Mouse (Mus musculus): ENCODE measurements around the gene Nceh1.
A peak's percentile ranks its signal among the peaks of the same experiment; 100 is the strongest.
"Not testable (repeated sequence)": the region's sequence is repeated elsewhere in the genome, so short reads cannot be mapped to it uniquely, and the experiment has no call there.

Nceh1 gene

DNA sequence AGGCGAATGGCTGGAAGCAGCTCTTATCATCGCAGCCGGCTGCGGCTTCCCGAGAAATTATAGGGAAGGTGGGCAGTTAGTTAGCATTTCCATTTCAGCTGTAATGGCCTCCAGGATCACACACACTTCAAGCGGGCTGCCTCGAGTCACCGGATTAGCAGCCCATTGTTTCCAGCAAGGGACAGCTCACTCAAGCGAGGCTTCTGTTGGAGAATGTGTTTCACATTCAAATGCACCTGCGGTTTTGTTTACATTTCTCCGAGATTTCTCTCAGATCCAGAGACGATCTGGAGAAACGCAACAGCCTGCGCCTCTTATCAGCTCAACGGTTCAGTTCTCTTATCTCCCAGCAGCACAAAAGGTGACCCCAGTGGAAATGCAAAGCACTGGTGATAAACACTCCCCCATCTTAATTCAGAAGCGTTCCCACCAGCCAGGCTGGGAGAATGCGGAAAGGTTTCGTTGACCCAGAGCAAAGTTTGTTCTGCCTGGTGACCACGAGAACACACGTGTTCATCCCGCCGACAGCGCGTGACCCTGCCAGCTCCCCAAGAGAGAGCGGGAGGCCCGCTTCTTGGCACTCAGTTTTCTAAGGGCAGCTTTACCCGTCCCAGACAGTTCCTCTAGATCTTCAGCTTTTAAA, 100.4 kb downstream of the Nceh1 start:
- DNase-seq (ENCODE audit: low spot score in 2 of 2), result no peak

DNA sequence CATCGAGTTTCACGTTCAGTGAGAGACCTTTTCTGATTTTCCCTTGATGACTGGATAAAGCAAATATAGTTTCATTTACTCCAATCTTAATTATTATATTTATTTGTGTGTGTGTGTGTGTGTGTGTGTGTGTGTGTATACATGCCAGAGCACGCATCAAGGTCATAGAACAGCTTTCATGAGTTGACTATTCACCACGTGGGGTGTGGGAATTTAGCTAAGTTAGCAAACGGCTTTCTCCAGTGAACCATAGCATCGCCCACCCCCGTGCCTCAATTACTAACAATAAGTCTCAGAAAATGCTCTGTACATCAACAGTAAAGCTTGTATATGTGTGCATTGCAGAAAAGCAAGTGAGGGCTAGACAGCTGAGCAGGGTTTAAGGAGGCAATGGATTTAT, 101.0 kb downstream of the Nceh1 start:
- DNase-seq (ENCODE audit: low spot score in 2 of 2), result no peak

GRCm38 (mm10) chr3:27284227-27284626, 101.5 kb downstream of the Nceh1 start:
- DNase-seq (ENCODE audit: low spot score in 2 of 2), result no peak

- no peak for DNase-seq (ENCODE audit: low spot score in 2 of 2)
These were observed 102.3 kb downstream of the Nceh1 start for GRCm38 (mm10) chr3:27285072-27285471.

DNA sequence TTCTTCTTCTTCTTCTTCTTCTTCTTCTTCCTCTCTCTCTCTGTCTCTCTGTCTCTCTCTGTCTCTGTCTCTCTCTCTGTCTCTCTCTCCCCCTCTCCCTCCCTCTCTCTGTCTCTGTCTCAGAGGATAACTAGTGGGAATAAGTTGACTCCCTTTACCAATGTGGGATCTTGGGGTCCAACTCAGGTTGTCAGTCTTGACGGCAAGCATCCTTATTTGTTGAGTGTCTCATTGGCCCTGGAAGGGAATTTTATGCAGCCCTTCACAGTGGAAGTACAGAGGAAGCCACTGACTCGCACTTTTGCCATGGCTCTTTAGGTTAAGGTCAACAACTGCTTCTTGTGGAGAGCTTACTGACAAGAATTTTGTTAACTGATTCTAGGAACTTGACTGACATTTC, 105.5 kb downstream of the Nceh1 start:
- DNase-seq (ENCODE audit: low spot score in 2 of 2), result no peak

DNA sequence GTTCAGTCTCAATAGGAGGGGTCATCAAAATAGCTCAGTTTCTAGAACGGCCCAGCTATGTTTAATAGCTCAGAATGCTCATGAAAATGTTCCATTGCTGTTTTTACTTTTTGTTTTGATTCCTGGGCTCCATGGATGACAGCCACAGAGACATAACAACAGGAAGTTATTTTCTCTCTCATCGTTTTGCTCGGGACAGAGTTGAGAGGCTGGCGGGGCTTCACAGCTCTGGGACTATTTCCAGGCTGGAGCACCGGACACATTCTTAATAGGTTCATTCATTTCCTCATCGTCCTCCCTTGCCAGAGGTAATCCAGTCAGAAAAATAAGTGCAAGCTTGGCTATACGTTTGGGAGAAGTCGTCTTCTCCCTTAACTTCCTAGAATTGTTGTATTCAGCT, 106.1 kb downstream of the Nceh1 start:
- DNase-seq (ENCODE audit: low spot score in 2 of 2), result no peak

GRCm38 (mm10) chr3:27290285-27290684, 107.5 kb downstream of the Nceh1 start:
- no peak for DNase-seq (ENCODE audit: low spot score in 2 of 2)

DNA sequence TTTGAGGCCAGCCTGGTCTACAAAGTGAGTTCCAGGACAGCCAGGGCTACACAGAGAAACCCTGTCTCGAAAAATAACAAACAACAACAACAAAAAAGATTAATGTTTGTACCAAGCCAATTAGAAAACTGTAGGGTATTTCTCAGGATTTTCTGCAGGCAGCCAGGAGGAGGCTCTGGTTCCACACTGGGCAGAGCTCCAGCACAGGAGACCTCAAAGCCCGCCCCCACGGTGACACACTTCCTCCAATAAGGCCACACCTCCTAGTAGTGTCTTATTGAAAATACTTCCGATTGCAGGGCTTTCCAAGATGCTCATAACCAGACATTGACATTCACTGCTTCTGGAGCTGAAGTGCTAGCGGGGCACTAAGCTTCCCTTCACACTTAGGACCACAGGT, 108.2 kb downstream of the Nceh1 start:
- DNase-seq (ENCODE audit: low spot score in 2 of 2), result not testable (repeated sequence)

GRCm38 (mm10) chr3:27291411-27291810, 108.6 kb downstream of the Nceh1 start:
- DNase-seq (ENCODE audit: low spot score in 2 of 2), result not testable (repeated sequence)

DNA sequence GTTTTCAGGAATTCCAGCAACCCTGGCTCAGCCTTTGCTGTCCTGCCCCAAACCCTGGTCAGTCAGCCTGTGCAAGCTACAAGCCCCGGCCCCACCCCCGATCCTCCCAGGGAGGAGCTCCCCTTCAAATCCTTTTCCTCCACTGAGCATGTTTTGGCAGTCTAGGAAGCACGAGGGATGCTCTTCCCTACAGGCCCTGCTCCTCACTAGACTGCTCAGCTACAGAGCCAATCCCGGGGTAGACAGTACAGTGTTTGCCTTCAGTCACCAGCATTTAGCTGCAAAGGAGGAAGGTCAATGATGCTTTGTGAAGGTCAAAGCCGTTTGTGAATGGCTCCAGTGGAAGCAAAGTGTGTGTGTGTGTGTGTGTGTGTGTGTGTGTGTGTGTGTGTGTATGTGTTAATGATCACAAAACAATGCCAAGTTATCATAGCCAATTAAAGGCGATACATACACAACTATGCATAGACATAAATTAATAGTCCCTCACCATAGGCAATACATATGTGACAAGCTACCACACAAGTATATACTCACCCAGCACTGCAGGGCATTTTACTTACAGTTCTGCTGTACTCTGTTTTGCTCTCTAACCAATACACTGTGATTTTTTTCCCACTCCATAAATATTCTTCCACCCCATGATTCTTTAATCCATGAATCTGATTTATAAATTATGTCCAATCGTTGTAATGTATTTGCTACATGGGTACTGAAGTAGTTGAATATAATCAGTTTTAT, 111.0 kb downstream of the Nceh1 start:
- DNase-seq (ENCODE audit: low spot score in 2 of 2), result no peak

DNA sequence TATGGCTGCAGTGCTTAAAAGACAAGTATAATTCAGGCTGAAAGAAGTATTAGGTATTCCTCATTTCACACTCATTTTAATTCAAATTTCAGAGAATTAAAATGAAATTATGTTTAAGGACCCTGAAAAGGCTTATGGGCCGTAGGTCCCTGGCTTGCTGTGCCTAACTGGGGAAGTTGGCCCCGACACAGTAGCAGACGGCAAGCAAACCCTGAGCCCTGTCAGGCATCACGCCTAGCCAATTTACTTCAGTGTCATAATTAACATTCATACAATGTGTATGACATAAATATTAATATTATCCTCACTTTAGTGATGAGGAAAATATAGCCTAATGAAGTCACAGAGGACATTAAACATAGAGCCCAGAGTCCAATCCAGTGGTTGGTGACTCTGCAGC, 117.7 kb downstream of the Nceh1 start:
- no peak for DNase-seq (ENCODE audit: low spot score in 2 of 2)

DNA sequence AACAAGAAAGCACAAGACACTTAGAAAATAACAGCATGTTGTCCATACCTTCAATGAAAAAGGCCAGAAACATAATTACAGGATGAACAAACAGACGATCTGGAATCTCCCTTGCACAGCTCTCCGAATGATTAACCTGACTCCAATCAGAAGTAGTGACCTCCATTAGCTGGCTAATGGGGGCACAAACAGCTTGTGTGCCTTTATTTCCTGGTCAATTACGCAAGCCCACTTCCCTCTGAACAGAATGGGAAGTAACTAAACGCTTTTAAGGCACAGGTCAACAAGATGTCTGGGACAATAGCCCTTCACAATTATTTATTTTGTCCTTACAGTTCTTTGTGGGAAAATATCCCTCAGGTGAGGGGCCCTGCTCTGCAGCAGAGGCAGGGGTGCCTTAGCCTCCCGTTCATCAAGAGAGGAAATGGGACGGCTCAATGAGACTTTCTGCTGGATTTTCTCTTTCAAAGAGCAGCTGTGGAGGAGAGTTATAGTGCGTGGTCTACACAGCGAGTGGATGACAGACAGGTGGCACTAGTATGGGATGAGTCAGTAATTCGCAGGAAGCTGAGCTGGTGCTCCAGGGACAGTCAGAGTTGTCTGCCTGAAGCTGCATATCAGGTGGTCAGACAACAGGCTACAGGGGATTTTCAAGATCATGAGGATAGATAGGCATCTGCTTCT, 119.7 kb downstream of the Nceh1 start:
- no peak for DNase-seq (ENCODE audit: low spot score in 2 of 2)

GRCm38 (mm10) chr3:27306815-27307214, 124.0 kb downstream of the Nceh1 start:
- DNase-seq (ENCODE audit: low spot score in 2 of 2), result no peak

DNA sequence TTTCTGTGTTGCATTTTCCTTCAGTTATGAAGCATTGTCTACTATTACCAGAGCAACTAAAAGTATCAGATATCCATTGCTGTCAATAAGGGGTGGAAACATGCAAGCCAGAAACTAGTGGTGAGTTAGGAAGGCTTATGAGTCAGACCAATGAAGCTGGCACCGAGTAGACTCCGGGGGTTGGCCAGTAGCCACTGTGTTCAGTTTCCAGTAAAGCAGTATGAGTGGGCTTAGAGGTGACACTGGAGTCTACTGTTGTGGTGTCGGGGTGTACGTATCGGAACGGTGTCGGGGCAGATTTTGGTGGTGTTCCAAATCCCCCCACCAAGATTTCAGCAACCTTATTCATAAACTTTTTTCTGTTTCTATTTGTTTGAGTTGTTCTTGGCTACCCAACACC, 128.2 kb downstream of the Nceh1 start:
- peak in 1 of 2 experiments; percentile 5 for DNase-seq (ENCODE audit: low spot score in 2 of 2)

DNA sequence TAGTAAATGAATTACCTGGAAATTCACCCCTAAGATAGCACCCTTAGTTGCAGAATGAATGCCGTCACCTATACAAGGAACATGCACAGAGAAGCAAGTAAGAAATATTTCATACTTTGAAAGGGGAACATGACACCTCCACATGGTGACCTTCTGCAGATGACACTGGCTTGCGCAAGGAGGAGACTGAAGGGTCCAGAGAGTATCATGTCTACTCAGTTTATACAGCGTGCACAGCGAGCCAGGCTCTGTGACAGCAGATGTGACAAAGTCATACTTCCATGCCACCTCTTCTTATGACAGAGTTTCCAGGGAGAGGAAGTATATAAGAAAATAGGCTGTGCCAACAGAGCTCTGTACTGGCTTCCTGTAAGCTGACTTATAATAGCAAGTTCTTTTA, 128.7 kb downstream of the Nceh1 start:
- no peak for DNase-seq (ENCODE audit: low spot score in 2 of 2)

- no peak for DNase-seq (ENCODE audit: low spot score in 2 of 2)
These were observed 131.9 kb downstream of the Nceh1 start for GRCm38 (mm10) chr3:27314506-27315164.

DNA sequence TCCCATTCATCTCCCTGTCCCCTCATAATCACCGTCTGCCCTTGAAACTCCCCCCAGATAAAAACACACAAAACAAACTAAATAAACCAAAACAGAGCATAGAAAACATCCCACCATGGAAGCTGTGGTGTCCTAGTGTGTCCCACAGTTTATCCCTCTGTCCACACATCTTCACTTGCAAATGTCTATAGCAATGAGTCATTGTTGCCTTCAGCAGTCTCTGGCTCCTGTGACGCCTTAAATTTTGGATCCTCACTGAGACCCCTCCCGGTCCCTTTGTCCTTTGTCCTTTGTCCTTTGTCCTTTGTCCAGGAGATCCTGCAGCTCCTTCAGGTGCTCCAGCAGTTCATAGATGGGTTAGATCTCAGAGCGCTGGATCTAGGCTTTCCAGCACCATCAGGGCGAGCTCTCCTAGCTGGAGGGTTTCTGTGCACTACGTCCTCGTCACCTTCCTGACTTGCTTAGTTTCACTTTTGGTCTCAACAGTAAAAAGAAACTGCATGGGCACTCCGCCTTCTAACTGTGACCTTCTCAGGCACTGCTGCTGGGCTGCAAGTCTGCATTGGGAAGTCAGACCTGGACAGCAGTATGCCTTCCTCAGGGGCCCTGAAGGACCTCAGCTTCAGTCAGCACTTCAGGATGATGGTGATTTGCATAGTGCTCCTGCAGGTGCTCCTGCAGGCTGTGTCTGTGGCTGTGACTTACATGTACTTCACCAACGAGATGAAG, 134.0 kb downstream of the Nceh1 start, which contains the start of gene Tnfsf10:
Tnfsf10 (plus strand) TSS at position 470 of the 729 bp plus-strand sequence.
- DNase-seq (ENCODE audit: low spot score in 2 of 2), result no peak

GRCm38 (mm10) chr3:27317288-27318024, 134.7 kb downstream of the Nceh1 start:
- no peak for DNase-seq (ENCODE audit: low spot score in 2 of 2)

- no peak for DNase-seq (ENCODE audit: low spot score in 2 of 2)
These were observed 136.9 kb downstream of the Nceh1 start for GRCm38 (mm10) chr3:27319650-27320049.

- DNase-seq (ENCODE audit: low spot score in 2 of 2), result no peak
These were observed 138.1 kb downstream of the Nceh1 start for GRCm38 (mm10) chr3:27320613-27321495.

All from frontal cortex, postnatal 25 days (tissue).